Mouse (Mus musculus) lung, postnatal 0 days (tissue): ENCODE measurements at regions not wholly inside any gene's neighbourhood (a gene's known extent, or its start where the extent isn't known, plus 50 kb on each side); places are given as distances from the start of the nearest gene placed in this dataset.

Experiments
- CTCF ChIP-seq: IDR thresholded peaks from 2 replicates; pipeline ENCODE4 v1.5.1; 2016; ENCODE audit warnings: antibody characterized with exemption, mild to moderate bottlenecking
- EP300 ChIP-seq: IDR thresholded peaks from 2 replicates; pipeline ENCODE4 v1.6.1; 2016; ENCODE audit warnings: antibody characterized with exemption, mild to moderate bottlenecking, control low read depth

DNA sequence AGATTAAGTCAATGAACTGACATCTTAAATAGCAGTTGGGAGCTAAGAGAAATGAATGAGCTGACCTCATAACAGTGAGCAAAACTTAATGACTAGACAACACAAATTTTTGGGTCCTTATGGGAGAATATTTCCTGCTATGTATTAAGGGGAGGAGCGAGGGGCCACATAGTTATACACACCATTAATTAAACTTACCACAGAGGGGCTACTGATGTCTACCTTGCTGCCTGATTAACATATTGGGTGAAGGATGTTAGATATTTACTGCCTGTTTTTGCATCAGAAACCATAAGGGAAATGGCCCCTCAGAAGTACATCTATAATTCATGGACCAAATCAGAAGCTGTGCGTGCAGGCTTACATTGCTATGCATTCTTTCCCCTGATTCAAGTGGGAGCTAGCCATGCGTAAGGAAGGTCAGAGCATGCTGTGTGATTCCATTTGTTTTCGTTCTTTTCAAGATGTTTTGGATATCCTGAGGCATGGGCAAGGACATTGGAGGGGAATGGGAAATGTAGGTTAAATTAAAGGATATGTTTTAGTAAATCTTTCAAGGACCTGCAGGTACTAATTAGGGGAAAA lies 437.9 kb downstream of the Flrt2 start:
- TF ChIP-seq CTCF (no peak), EP300 (no peak)
